Mouse (Mus musculus): Measurements from ENCODE around the gene Vamp1. TPM values are rescaled to one million over a fixed set of nuclear protein-coding genes. Genes with fewer than 3 reads are reported as not detected.

Vamp1 gene
- polyA plus RNA-seq (2015; fragmentation: Nextera tagmentation; extraction: Ambion mirVana), result 15.5 and 16.5 TPM in 2 replicates

GRCm38 (mm10) chr6:125215148-125215954, at the start of gene Vamp1:
Gene Vamp1 (plus strand): TSS chr6:125215551.
- Histone ChIP-seq H3K27ac (peak within 1 kb of the TSS; percentile 81), H3K4me1 (peaks cover 8% of the 10 kb centered on the region), H3K9ac (peak within 1 kb of the TSS; percentile 80), H3K4me2 (peak within 1 kb of the TSS; percentile 90), H3K4me3 (peak within 1 kb of the TSS; percentile 73), H3K36me3 (replicated peaks) (no peaks in the 10 kb centered on the region), H3K9me3 (no peaks in the 10 kb centered on the region), H3K27me3 (replicated peaks) (peaks cover 20% of the 10 kb centered on the region)
- peak; percentile 98 for ATAC-seq (replicated peaks)
- under 1% methylated on average over 48 of the region's 48 CpGs for WGBS

GRCm38 (mm10) chr6:125166051-125166751, 49.1 kb upstream of the Vamp1 start, which contains the start of gene Gapdh:
Gene Gapdh (minus strand): TSS chr6:125166467.
- Histone ChIP-seq H3K4me1 (peaks cover 42% of the 10 kb centered on the region), H3K4me3 (peak within 1 kb of the TSS; percentile 94), H3K27ac (peak within 1 kb of the TSS; percentile 92), H3K36me3 (replicated peaks) (peaks cover 30% of the 10 kb centered on the region), H3K9ac (peak within 1 kb of the TSS; percentile 90), H3K4me2 (peak within 1 kb of the TSS; percentile 89), H3K27me3 (replicated peaks) (no peaks in the 10 kb centered on the region), H3K9me3 (no peaks in the 10 kb centered on the region)
- 2% methylated on average over 18 of the region's 18 CpGs for WGBS
- peak; percentile 7 for ATAC-seq (replicated peaks)

GRCm38 (mm10) chr6:125166861-125167650, 48.3 kb upstream of the Vamp1 start:
- Histone ChIP-seq H3K27me3 (replicated peaks) (no peaks in the 10 kb centered on the region), H3K4me3 (peak overlapping the region; percentile 94; the same call in 1 of the 2 replicates), H3K9ac (no peak overlapping the region), H3K9me3 (no peaks in the 10 kb centered on the region), H3K36me3 (replicated peaks) (peaks cover 38% of the 10 kb centered on the region), H3K27ac (peak overlapping the region; percentile 92), H3K4me2 (peak overlapping the region; percentile 89; the same call in 1 of the 2 replicates), H3K4me1 (peaks cover 38% of the 10 kb centered on the region)
- no peak for ATAC-seq (replicated peaks)
- WGBS, result 12% methylated on average over 10 of the region's 10 CpGs

- H3K27me3 ChIP-seq (replicated peaks), result no peaks in the 10 kb centered on the region
- H3K27ac ChIP-seq, result no peak overlapping the region
- no peak for ATAC-seq (replicated peaks)
- H3K9me3 ChIP-seq, result no peaks in the 10 kb centered on the region
- no peak overlapping the region for H3K9ac ChIP-seq
- WGBS, result 90% methylated on average over 14 of the region's 14 CpGs
- H3K4me1 ChIP-seq, result peaks cover 33% of the 10 kb centered on the region
- H3K4me3 ChIP-seq, result no peak overlapping the region
- peaks cover 45% of the 10 kb centered on the region for H3K36me3 ChIP-seq (replicated peaks)
- H3K4me2 ChIP-seq, result no peak overlapping the region
Observed at GRCm38 (mm10) chr6:125168086-125168485, 47.3 kb upstream of the Vamp1 start.

- H3K36me3 ChIP-seq (replicated peaks), result peaks cover 64% of the 10 kb centered on the region
- peaks cover 20% of the 10 kb centered on the region for H3K4me1 ChIP-seq
- no peak overlapping the region for H3K9ac ChIP-seq
- no peak overlapping the region for H3K4me2 ChIP-seq
- no peaks in the 10 kb centered on the region for H3K9me3 ChIP-seq
- H3K27ac ChIP-seq, result no peak overlapping the region
- no peak overlapping the region for H3K4me3 ChIP-seq
- 85% methylated on average over 6 of the region's 6 CpGs for WGBS
- no peaks in the 10 kb centered on the region for H3K27me3 ChIP-seq (replicated peaks)
- no peak for ATAC-seq (replicated peaks)
Observed at GRCm38 (mm10) chr6:125170194-125170593, 45.2 kb upstream of the Vamp1 start.

GRCm38 (mm10) chr6:125172474-125172873, 42.9 kb upstream of the Vamp1 start:
- Histone ChIP-seq H3K36me3 (replicated peaks) (peaks cover 86% of the 10 kb centered on the region), H3K4me1 (peaks cover 2% of the 10 kb centered on the region), H3K4me3 (no peak overlapping the region), H3K27ac (no peak overlapping the region), H3K9ac (no peak overlapping the region), H3K27me3 (replicated peaks) (no peaks in the 10 kb centered on the region), H3K9me3 (no peaks in the 10 kb centered on the region), H3K4me2 (no peak overlapping the region)
- ATAC-seq (replicated peaks), result no peak
- WGBS, result 90% methylated on average over 2 of the region's 2 CpGs

GRCm38 (mm10) chr6:125173256-125173655, 42.1 kb upstream of the Vamp1 start:
- Histone ChIP-seq H3K4me1 (no peaks in the 10 kb centered on the region), H3K9me3 (no peaks in the 10 kb centered on the region), H3K9ac (no peak overlapping the region), H3K4me2 (no peak overlapping the region), H3K4me3 (no peak overlapping the region), H3K27ac (no peak overlapping the region), H3K36me3 (replicated peaks) (peaks cover 91% of the 10 kb centered on the region), H3K27me3 (replicated peaks) (no peaks in the 10 kb centered on the region)
- no peak for ATAC-seq (replicated peaks)
- WGBS, result 97% methylated on average over 7 of the region's 7 CpGs

GRCm38 (mm10) chr6:125175469-125175868, 39.9 kb upstream of the Vamp1 start:
- Histone ChIP-seq H3K9me3 (no peaks in the 10 kb centered on the region), H3K27ac (no peak overlapping the region), H3K9ac (no peak overlapping the region), H3K4me3 (no peak overlapping the region), H3K36me3 (replicated peaks) (peaks cover 86% of the 10 kb centered on the region), H3K4me1 (no peaks in the 10 kb centered on the region), H3K27me3 (replicated peaks) (no peaks in the 10 kb centered on the region), H3K4me2 (no peak overlapping the region)
- WGBS, result 86% methylated on average over 5 of the region's 5 CpGs
- ATAC-seq (replicated peaks), result no peak

GRCm38 (mm10) chr6:125179601-125180000, 35.8 kb upstream of the Vamp1 start:
- Histone ChIP-seq H3K4me3 (no peak overlapping the region), H3K36me3 (replicated peaks) (peaks cover 83% of the 10 kb centered on the region), H3K9ac (no peak overlapping the region), H3K4me2 (no peak overlapping the region), H3K27me3 (replicated peaks) (no peaks in the 10 kb centered on the region), H3K4me1 (no peaks in the 10 kb centered on the region), H3K9me3 (no peaks in the 10 kb centered on the region), H3K27ac (no peak overlapping the region)
- WGBS, result 89% methylated on average over 7 of the region's 7 CpGs
- no peak for ATAC-seq (replicated peaks)

GRCm38 (mm10) chr6:125182133-125182532, 33.2 kb upstream of the Vamp1 start:
- no peak for ATAC-seq (replicated peaks)

GRCm38 (mm10) chr6:125186203-125186602, 29.1 kb upstream of the Vamp1 start:
- Histone ChIP-seq H3K27me3 (replicated peaks) (no peaks in the 10 kb centered on the region), H3K27ac (no peak overlapping the region), H3K4me2 (no peak overlapping the region), H3K36me3 (replicated peaks) (peaks cover 43% of the 10 kb centered on the region), H3K4me1 (peaks cover 10% of the 10 kb centered on the region), H3K9ac (no peak overlapping the region), H3K4me3 (no peak overlapping the region), H3K9me3 (no peaks in the 10 kb centered on the region)
- 95% methylated on average over 10 of the region's 10 CpGs for WGBS
- no peak for ATAC-seq (replicated peaks)

More at GRCm38 (mm10) chr6:125182133-125182532, 33.2 kb upstream of the Vamp1 start:
- no peaks in the 10 kb centered on the region for H3K9me3 ChIP-seq
- H3K27me3 ChIP-seq (replicated peaks), result no peaks in the 10 kb centered on the region
- WGBS, result 61% methylated on average over 5 of the region's 5 CpGs
- no peak overlapping the region for H3K4me2 ChIP-seq
- H3K27ac ChIP-seq, result no peak overlapping the region
- H3K9ac ChIP-seq, result no peak overlapping the region
- H3K36me3 ChIP-seq (replicated peaks), result peaks cover 76% of the 10 kb centered on the region
- H3K4me1 ChIP-seq, result no peaks in the 10 kb centered on the region
- no peak overlapping the region for H3K4me3 ChIP-seq

- H3K27ac ChIP-seq, result peak overlapping the region; percentile 96
- H3K9me3 ChIP-seq, result no peaks in the 10 kb centered on the region
- H3K4me3 ChIP-seq, result peak overlapping the region; percentile 56
- H3K4me1 ChIP-seq, result peaks cover 22% of the 10 kb centered on the region
- H3K4me2 ChIP-seq, result peak overlapping the region; percentile 69
- H3K27me3 ChIP-seq (replicated peaks), result no peaks in the 10 kb centered on the region
- H3K9ac ChIP-seq, result peak overlapping the region; percentile 60; the same call in 1 of the 2 replicates
- peaks cover 10% of the 10 kb centered on the region; the same call in 1 of the 2 replicates for H3K36me3 ChIP-seq (replicated peaks)
- ATAC-seq (replicated peaks), result no peak
Observed at GRCm38 (mm10) chr6:125190816-125191215, 24.5 kb upstream of the Vamp1 start.
